Mouse (Mus musculus): ENCODE measurements around the gene Gm17660. TPM values are rescaled to one million over a fixed set of nuclear protein-coding genes. Genes with fewer than 3 reads are reported as not detected.
A peak's percentile ranks its signal among the peaks of the same experiment; 100 is the strongest.

The Gm17660 gene
- total and polyA plus RNA-seq, 3 experiments = not detected

DNA sequence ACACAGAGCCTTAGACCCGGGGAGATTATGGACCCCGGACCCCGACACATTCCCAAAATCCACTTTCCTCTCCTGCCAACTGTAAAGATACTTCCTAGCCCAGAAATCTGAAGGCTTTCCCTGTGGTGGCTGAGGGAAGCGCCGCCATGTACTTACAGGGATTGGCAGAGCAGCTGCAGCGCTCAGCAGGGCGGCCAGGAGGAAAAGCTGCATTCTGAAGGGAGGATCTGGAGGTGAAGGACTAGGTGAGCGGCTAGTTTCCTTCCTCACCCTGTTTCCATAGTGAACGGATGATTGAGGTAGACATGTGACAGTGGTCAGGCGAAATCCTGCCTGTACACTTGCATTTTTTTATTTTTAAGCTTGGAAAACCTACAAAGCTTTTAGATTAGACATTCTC, 1.0 kb downstream of the Gm17660 start:
- H3K27me3 ChIP-seq (ENCODE audit: control insufficient read depth, insufficient read depth, low read length) = no peaks in the 10 kb centered on the region
- H3K4me1 ChIP-seq (ENCODE audit: control insufficient read depth, insufficient read depth, low read length) = peaks cover 1% of the 10 kb centered on the region; the same call in 1 of the 2 replicates
- TF ChIP-seq CTCF (IDR thresholded peaks at IDR 0.05) = no peak
- DNase-seq = no peak
- WGBS = 33% methylated on average over 10 of the region's 10 CpGs
- no peaks in the 10 kb centered on the region for H3K36me3 ChIP-seq (ENCODE audit: control insufficient read depth, insufficient read depth, low read length)
- H3K9ac ChIP-seq (ENCODE audit: low read depth, low read length) = no peak overlapping the region
- no peaks in the 10 kb centered on the region for H3K79me2 ChIP-seq (replicated peaks; ENCODE audit: control insufficient read depth, insufficient read depth, low read length)
- H3K27ac ChIP-seq = no peak overlapping the region
- H3K4me3 ChIP-seq = no peak overlapping the region
- intact Hi-C loops (cut with DNase I) = no loop called here

DNA sequence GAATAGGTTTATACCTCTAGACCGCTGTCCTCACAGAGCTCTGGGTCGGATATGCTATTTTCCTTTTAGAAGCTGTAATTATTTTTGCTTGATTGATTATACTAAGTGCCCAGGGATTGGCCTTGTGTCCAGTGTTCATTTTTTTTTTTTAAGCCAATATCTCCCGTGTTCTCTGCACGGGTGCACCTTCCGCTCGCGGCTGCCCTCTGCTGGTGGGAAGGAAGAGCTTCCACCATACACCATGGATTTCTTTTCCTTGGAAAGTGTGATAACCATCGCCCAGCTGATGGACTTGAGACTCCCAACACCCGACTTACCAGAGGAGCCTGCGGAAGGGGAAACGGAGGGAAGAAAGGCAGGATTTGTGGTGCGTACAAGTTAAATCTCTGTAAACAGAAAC, 3.0 kb downstream of the Gm17660 start:
- 23% methylated on average over 12 of the region's 12 CpGs for WGBS

DNA sequence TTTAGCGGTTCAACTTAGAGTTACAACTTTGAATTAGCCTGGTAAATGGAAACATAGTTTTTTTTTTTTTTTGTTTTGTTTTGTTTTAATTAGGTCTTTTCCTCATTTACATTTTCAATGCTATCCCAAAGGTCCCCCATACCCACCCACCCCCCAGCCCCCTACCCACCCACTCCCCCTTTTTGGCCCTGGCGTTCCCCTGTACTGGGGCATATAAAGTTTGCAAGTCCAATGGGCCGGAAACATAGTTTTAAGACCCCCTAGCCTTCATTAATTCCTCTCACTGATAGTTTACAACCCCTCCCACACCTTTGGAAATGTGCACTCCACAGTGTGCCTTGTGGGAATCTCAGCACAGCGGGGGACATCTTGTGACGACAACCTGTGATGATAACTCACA, 3.8 kb downstream of the Gm17660 start:
- WGBS = 82% methylated on average over 5 of the region's 5 CpGs
- H3K79me2 ChIP-seq (replicated peaks; ENCODE audit: control insufficient read depth, insufficient read depth, low read length) = no peaks in the 10 kb centered on the region
- H3K9ac ChIP-seq (ENCODE audit: low read depth, low read length) = no peak overlapping the region
- intact Hi-C loops (cut with DNase I) = loop anchor here (2.0 to 5.0 kb wide), 2 partner anchors 75 to 259 kb away; no protein-coding TSS in a partner anchor
- no peaks in the 10 kb centered on the region for H3K27me3 ChIP-seq (ENCODE audit: control insufficient read depth, insufficient read depth, low read length)
- no peak for DNase-seq
- no peak overlapping the region for H3K27ac ChIP-seq
- no peaks in the 10 kb centered on the region for H3K36me3 ChIP-seq (ENCODE audit: control insufficient read depth, insufficient read depth, low read length)
- H3K4me1 ChIP-seq (ENCODE audit: control insufficient read depth, insufficient read depth, low read length) = peaks cover 1% of the 10 kb centered on the region; the same call in 1 of the 2 replicates
- H3K4me3 ChIP-seq = no peak overlapping the region
- TF ChIP-seq CTCF (IDR thresholded peaks at IDR 0.05) = no peak
- TF ChIP-seq POLR2A (IDR thresholded peaks at IDR 0.05; ENCODE audit: insufficient read depth, low read depth, low read length) = no peak
- no peak for TF ChIP-seq EP300 (IDR thresholded peaks at IDR 0.05; ENCODE audit: insufficient read depth, low read depth, low read length)

More for the DNA sequence above, 3.0 kb downstream of the Gm17660 start:
- no peak overlapping the region for H3K9ac ChIP-seq (ENCODE audit: low read depth, low read length)
- intact Hi-C loops (cut with DNase I) = loop anchor here (2.0 to 5.0 kb wide), 2 partner anchors 76 to 258 kb away; no protein-coding TSS in a partner anchor
- no peak overlapping the region for H3K4me3 ChIP-seq
- no peaks in the 10 kb centered on the region for H3K27me3 ChIP-seq (ENCODE audit: control insufficient read depth, insufficient read depth, low read length)
- H3K79me2 ChIP-seq (replicated peaks; ENCODE audit: control insufficient read depth, insufficient read depth, low read length) = no peaks in the 10 kb centered on the region
- peaks cover 1% of the 10 kb centered on the region; the same call in 1 of the 2 replicates for H3K4me1 ChIP-seq (ENCODE audit: control insufficient read depth, insufficient read depth, low read length)
- no peak overlapping the region for H3K27ac ChIP-seq
- peak; percentile 57 to 81 for DNase-seq
- no peaks in the 10 kb centered on the region for H3K36me3 ChIP-seq (ENCODE audit: control insufficient read depth, insufficient read depth, low read length)
- TF ChIP-seq CTCF (IDR thresholded peaks at IDR 0.05) (peak; percentile 95), POLR2A (IDR thresholded peaks at IDR 0.05; ENCODE audit: insufficient read depth, low read depth, low read length) (no peak), EP300 (IDR thresholded peaks at IDR 0.05; ENCODE audit: insufficient read depth, low read depth, low read length) (0 out of 2 replicates have a peak, but pooled peaks have one; percentile 58)

DNA sequence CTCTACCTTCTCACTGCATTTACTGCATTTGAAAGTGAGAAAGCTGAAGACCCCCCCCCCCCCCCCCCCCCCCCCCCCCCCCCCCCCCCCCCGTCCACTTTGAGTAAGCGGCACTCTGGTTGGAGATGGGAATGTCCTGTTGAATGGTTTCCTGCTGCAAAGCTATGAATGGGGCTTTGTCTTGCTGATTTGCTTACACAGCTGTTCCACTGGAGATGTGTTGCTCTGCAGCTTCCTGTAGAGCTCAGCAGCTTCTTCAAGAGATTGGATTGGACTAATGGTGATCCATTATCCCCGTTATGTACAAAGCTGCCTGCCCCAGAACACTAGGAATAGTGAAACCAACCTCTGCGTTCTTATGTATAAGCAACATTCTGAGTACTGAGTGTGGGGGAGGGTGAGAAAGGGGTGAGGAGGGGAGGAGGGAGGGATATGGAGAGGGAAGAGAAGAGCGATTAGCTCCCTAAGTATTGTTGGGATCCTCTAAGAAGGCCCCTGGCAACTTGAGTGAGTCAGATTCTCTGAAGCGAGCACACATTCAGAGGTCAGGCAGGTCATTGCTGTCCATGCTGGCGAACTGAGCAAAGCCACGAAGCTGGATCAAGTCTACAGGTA, 5.0 kb downstream of the Gm17660 start:
- H3K36me3 ChIP-seq (ENCODE audit: control insufficient read depth, insufficient read depth, low read length) = no peaks in the 10 kb centered on the region
- H3K27me3 ChIP-seq (ENCODE audit: control insufficient read depth, insufficient read depth, low read length) = no peaks in the 10 kb centered on the region
- no peak overlapping the region for H3K4me3 ChIP-seq
- DNase-seq = no peak
- TF ChIP-seq POLR2A (IDR thresholded peaks at IDR 0.05; ENCODE audit: insufficient read depth, low read depth, low read length) (no peak), CTCF (IDR thresholded peaks at IDR 0.05) (no peak), EP300 (IDR thresholded peaks at IDR 0.05; ENCODE audit: insufficient read depth, low read depth, low read length) (no peak)
- peaks cover 1% of the 10 kb centered on the region; the same call in 1 of the 2 replicates for H3K4me1 ChIP-seq (ENCODE audit: control insufficient read depth, insufficient read depth, low read length)
- 34% methylated on average over 7 of the region's 8 CpGs for WGBS
- H3K27ac ChIP-seq = no peak overlapping the region
- H3K9ac ChIP-seq (ENCODE audit: low read depth, low read length) = no peak overlapping the region
- intact Hi-C loops (cut with DNase I) = loop anchor here (5.0 kb wide), 1 partner anchor 260 kb away; no protein-coding TSS in a partner anchor
- H3K79me2 ChIP-seq (replicated peaks; ENCODE audit: control insufficient read depth, insufficient read depth, low read length) = no peaks in the 10 kb centered on the region

- no peak for DNase-seq
- TF ChIP-seq CTCF (IDR thresholded peaks at IDR 0.05) = no peak
- no peak for TF ChIP-seq EP300 (IDR thresholded peaks at IDR 0.05; ENCODE audit: insufficient read depth, low read depth, low read length)
- H3K9ac ChIP-seq (ENCODE audit: low read depth, low read length) = no peak overlapping the region
- H3K4me1 ChIP-seq (ENCODE audit: control insufficient read depth, insufficient read depth, low read length) = peaks cover 1% of the 10 kb centered on the region; the same call in 1 of the 2 replicates
- intact Hi-C loops (cut with DNase I) = loop anchor here (5.0 kb wide), 1 partner anchor 261 kb away; no protein-coding TSS in a partner anchor
- H3K27ac ChIP-seq = no peak overlapping the region
- WGBS = 73% methylated on average over 4 of the region's 4 CpGs
- no peaks in the 10 kb centered on the region for H3K36me3 ChIP-seq (ENCODE audit: control insufficient read depth, insufficient read depth, low read length)
- H3K4me3 ChIP-seq = no peak overlapping the region
- no peaks in the 10 kb centered on the region for H3K79me2 ChIP-seq (replicated peaks; ENCODE audit: control insufficient read depth, insufficient read depth, low read length)
- H3K27me3 ChIP-seq (ENCODE audit: control insufficient read depth, insufficient read depth, low read length) = no peaks in the 10 kb centered on the region
Observed at GRCm38 (mm10) chr5:104071048-104071447, 6.4 kb downstream of the Gm17660 start.

- H3K79me2 ChIP-seq (replicated peaks; ENCODE audit: control insufficient read depth, insufficient read depth, low read length) = no peaks in the 10 kb centered on the region
- H3K4me3 ChIP-seq = no peak overlapping the region
- H3K4me1 ChIP-seq (ENCODE audit: control insufficient read depth, insufficient read depth, low read length) = peaks cover 1% of the 10 kb centered on the region; the same call in 1 of the 2 replicates
- intact Hi-C loops (cut with DNase I) = no loop called here
- no peak overlapping the region for H3K27ac ChIP-seq
- peak in 1 of 2 experiments; percentile 31 for DNase-seq
- H3K36me3 ChIP-seq (ENCODE audit: control insufficient read depth, insufficient read depth, low read length) = no peaks in the 10 kb centered on the region; the same call in 1 of the 2 replicates
- 69% methylated on average over 7 of the region's 7 CpGs for WGBS
- H3K27me3 ChIP-seq (ENCODE audit: control insufficient read depth, insufficient read depth, low read length) = no peaks in the 10 kb centered on the region
- H3K9ac ChIP-seq (ENCODE audit: low read depth, low read length) = no peak overlapping the region
- TF ChIP-seq EP300 (IDR thresholded peaks at IDR 0.05; ENCODE audit: insufficient read depth, low read depth, low read length) (no peak), CTCF (IDR thresholded peaks at IDR 0.05) (peak; percentile 67), POLR2A (IDR thresholded peaks at IDR 0.05; ENCODE audit: insufficient read depth, low read depth, low read length) (no peak)
Observed at GRCm38 (mm10) chr5:104068751-104069150, 8.7 kb downstream of the Gm17660 start.
